Mouse (Mus musculus) cerebellum, postnatal 10 days (tissue): ENCODE results near the gene Gcnt4.
"Not testable (repeated sequence)": the region's sequence is repeated elsewhere in the genome, so short reads cannot be mapped to it uniquely, and the experiment has no call there.

Experiments used
- DNase-seq, 2 experiments: peaks; one replicate each; pipeline ENCODE4 v3.0.0; 2021; ENCODE audit warnings: mixed read lengths in 2 of 2

Gcnt4 gene

DNA sequence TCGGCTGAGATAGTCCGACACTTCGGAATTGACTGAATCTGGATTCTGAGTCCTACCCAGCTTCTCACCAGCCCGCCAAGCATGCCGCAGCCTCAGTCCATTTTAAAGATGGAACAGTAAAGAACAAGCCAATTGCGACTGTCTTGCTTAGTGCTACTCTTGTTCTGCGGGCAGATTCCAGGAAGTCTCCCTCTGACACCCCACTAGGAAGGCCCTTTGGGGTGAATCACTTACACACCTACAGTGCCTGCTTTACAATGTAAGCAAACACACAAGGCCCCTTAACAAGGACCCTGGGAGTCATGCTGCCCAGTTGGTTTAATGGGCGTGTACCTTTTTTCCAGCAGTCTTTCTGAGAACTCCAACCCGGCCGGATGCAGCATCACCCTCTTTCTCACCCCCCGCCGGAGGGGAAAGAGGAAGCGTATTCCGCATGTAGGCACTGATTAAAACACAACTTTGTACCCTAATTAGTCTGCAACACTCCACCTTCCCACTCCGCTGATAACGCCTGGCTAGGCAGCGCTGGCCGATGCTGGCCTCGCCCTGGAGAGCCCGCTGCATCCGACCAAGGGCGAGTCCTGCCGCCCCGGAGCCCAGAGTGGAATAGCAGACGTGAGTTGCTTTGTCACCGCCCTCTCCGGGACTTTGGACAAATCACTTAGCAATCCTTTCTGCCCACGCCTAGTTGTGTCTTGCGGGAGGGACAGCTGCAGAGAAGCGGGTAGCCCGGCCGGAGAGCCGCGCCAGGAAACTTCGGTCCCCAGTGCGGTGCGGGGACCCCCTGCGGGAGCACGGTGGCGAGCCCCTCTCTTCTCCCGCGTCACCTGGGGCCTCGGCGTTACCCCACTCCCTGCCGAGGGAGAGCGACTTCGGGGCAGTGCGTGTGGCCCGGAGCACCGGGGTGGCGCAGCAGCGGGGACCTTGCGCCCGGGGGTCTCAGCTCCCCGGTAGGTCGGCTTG lies at the start of gene Gcnt4:
TSS of gene Gcnt4 (plus strand) at position 691 of the 963 bp plus-strand sequence.
- peak; percentile 32 to 38 for DNase-seq

DNA sequence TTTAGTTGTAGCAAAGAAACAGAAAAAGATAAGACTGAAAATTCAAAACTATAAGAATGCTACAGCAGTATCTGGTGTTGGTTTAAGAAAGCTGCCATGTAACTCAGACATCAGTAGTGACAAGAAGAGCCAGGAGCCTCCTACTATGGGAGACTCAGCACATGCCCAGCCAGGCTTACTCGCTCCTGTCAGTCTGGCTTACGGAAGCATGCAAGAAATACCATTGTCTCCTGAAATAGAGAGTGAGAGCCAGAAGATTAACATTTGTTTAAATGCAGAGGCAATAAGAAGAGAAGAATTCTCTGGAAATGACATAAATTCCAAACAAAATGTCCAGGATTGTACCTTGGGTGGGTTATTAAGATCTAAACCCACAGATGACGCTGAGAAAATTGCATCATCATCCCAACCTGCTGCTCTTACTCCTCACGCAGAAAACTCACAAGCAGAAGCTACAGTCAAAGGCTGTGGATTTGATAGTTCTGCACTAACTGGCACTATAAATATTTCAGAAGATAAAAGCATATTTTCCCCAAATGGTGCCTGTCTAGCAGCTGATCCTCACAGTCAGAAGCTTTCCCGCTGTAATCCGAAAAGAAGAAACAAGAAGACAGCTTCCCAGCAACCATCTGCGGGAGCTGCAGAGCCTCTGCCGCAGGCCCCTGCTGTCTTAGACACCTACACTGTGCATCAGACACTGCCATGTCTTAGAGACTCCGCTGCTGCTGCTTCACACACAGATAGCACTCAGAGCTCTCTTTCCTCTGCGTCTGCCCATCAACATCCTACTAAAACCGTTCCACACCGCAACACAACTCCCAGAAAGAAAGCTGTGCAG lies 46.0 kb upstream of the Gcnt4 start:
- DNase-seq = no peak

DNA sequence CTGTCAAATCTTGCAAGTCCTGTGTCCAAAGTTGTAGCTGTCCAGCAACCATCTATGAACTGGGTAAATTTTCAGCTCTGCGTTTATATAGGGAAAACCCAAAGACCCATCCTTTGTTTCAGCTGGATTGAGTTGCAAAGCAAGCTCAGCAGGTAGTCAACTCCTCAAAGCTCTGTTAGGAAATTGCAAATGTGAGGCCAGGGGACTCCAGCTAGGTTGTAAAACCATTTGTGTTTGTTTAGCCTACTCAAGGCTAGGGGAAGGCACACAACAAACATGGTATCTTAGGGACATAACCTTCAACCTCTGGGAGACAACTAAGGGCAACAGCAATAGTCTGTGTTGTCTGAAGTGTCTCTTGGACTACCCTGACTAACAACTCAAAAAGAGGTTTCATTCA lies 40.0 kb upstream of the Gcnt4 start:
- no peak for DNase-seq

DNA sequence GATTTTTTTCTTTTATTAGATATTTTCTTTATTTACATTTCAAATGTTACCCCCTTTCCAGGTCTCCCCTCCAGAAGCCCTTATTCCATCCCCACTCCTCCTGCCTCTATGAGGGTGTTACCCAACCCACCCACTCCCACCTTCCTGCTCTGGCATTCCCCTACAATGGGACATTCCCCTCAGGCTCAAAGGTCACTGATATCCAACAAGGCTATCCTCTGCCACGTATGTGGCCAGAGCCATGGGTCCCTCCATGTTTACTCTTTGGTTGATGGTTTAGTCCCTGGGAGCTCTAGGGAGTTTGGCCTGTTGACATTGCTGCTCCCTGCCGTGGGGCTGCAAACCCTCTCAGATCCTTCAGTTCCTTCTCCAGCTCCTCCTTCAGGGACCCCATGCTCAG lies 34.5 kb upstream of the Gcnt4 start:
- no peak for DNase-seq

DNA sequence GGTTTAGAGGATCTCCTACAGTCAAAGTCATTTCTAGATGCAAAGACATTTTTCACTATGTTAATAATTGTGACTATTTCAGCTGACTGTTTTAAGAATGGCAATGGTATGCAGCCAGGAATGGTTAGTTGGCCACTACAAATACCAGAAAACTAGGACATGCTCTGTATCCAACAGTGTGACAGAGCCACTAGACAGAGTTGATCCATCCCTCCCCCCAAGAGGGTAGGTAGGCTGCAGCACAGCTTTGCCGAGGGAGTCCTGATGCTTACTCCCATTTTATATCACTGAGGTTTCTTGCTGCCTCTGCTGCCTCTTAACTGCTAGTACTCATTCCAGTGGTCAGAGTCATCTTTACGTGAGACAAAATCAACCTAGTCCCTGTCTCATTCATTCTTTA lies 29.3 kb upstream of the Gcnt4 start:
- no peak for DNase-seq

DNA sequence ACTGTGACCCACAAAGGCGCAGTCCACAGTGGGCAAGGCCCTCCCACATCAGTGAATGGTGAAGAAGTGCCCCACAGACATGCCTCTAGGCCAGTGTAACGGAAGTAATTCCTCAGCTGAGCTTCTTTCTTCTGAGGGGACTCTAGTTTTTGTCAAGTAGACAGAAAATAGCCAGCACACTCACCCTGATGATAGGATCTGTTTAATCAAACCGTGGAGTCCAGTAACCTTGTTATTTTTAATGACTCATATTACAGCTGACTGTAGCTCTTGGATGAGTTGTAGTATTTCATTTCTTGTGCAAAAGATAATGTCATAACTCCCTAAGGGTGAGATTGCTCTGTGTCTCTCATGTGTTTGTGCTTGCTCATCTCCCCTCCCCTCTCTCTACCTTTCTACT lies 17.8 kb upstream of the Gcnt4 start:
- DNase-seq = no peak

DNA sequence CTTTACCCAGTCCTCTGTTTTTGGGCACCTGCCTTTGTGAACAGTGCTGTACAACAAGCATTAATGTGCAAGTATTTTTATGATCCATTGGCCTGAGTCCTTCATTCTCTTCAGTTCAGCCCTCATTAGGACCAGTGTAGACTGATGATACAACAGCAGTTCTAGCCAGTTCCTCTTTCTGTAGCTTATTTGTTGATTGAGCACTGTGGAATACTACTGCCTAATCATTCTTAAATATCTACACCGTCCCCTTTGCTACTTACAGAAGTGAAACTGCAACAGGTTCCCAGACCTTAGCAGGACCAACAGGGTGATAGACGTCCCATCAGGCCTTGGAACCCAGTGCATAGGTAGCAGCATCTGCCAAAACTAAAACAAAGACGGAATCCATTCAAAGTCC lies 13.3 kb upstream of the Gcnt4 start:
- no peak for DNase-seq

DNA sequence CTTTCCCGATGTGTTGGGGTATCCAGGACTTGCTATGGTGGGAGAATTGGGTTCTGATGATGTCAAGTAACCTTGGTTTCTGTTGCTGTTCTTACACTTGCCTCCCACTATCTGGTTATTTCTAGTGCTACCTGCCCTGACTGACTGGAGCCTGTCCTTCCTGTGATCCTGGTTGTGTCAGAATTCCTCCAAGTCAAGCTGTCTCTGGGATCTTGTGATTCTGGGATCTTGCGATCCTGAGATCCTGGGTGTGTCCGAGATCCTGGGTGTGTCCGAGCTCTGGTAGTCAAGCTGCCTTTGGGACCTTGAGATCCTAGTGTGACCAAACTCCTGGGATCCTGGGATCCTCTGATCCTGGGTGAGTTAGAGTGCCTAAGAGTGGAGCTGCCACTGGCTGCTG lies 1.4 kb upstream of the Gcnt4 start:
- not testable (repeated sequence) for DNase-seq

DNA sequence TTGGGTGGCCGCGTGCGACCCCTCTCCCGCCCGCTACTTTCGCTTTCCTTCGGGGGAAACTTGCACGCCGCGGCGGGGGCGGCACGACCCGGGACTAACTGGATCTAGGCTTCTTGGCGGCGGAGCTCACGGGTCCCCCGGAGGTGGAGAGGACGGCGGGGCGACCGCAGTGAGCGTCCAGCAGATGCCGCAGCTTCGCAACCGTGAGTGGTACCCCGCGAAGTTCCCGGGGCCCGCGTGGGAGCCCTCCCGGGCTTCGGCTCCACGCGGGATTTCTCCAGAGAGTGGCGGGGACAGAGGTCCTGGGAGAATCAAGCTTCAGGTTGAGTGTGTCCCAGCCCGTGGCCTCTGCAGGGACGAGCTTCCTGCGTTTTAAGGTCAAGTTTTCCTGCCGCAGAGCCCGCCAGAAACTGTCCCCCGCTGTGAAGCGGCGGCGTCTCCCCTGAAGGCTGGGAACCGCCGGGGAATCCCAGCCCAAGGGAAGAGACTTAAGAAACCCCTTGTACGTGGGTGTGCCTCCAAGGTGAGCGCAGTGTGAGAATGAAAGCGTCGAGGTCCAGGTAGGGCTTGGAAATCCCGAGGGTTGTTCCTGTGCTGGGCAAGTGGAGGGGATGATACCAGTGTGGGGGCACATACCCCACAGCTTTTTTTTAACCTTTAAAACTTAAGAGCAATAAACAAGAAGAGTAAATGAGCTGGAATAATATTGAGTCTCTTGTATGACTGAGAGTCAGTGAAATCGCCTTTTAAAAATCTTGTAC lies 676 bp downstream of the Gcnt4 start:
- peak; percentile 28 for DNase-seq

DNA sequence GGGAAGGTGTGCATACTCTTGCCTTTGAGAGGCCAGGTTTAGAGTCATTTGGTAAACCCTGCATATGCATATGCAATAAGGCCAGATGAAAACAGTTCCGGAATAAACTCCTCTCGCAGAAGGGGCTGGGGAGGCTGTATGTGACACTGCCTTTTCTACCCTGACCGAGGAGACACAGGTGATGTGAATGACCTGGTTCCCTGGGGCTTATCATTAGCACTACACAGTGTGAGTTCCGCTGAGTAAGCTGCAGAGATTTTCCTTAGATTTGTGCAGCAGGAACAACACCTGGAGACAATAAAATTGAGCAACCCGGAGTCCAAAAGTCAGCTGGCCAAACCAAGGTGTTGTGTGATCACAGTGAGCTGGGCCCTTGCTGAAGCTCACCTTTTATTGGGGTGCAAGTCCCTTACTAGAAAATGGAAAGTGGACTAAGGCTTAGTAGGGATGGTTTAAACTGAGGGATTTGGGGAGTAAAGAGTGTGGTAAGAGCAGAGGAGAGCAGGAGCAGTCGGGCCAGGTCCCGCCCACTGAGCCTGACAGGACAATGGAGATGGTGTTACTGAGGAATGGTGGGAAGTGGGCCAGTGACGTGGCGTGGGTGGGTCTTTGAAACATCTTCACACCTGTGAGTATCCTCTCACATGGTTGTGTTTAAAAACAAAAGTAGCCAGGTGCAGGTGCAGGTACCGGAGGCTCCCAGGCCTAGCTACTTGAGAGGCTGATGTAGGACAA lies 1.7 kb downstream of the Gcnt4 start:
- DNase-seq = no peak

DNA sequence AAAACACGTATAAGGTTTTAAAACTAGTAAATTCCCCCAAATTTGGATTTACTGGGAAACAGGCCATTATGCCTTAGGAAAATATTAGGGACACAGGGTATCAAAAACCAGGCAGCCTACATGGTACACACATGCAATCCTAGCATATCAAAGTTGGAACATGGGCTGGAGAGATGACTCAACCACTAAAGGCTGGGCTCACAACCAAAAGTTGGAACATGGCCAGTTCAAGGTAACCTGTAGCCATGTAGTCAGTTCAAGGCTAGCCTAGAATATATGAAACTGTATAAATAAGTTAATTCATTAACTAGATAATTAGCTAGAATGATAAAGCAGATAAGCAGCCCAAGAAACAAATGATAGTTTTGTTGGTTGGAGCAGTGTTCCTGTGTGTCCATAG lies 3.3 kb downstream of the Gcnt4 start:
- no peak for DNase-seq

DNA sequence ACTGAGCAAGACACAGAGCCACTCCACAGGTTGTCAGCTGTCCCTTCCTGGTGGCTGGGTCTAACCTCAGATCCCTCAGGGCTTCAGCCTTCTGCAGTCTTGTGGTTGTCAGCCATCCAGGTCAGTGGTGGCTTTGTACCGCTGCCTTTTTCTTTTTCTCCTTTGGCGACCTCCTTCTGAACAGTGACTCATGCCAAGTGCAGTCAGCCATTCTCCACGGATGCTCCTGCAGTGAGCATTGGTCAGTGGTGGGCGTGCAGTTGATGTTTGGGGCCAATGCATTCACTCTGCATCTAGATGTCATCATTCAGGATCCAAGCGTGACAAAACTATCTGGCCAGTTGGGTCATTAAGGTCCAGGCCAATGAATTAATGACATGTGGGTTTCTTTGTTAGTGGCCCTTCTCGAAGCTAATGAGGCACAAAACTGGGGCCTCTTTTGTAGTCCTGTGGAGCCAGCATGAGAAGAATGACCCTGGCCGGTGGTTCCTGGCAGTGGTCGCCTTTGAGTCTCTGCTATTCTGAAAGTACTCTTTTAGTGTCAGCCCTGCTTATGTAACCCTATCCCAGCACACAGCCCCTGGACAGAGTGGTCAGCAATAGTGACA lies 4.0 kb downstream of the Gcnt4 start:
- DNase-seq = peak in 1 of 2 experiments; percentile 23

DNA sequence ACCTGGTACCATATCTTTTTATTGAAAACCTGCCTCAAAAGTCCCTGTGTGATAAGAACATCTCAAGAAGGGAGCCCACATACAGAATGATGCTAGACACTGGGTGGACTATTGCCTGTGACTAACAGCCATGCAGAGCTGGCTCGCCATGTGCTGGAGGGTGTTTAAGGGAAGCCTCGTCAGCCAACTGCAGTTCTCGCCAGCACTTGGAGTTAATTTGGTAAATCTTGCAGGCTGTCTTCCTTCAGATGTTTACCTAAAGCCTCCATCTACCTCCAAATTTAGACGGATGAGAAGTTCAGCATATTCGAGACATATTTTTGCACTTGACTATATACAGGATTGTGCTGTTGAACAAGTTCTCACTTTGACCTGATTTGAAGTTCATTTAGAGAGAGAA lies 8.3 kb downstream of the Gcnt4 start:
- DNase-seq = no peak

DNA sequence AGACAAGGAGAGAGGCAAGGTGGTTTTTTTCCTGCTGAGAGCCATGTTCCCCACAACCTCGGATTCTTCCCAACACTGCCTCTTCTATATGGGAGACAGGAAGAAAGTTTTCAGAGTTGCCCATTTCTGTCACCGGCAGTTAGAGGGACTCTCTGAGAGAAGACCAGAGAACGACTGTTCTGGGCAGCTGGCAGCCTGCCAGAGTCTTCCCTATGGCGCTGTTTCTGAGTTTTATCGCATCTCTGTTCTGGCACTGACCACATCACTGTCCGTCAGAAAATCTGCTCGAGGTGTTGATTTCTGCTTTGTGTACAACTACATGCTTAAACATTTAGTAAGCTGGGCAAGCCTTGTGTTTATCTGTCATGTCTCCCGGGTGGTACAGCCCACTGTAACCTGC lies 8.9 kb downstream of the Gcnt4 start:
- peak; percentile 47 to 63 for DNase-seq

DNA sequence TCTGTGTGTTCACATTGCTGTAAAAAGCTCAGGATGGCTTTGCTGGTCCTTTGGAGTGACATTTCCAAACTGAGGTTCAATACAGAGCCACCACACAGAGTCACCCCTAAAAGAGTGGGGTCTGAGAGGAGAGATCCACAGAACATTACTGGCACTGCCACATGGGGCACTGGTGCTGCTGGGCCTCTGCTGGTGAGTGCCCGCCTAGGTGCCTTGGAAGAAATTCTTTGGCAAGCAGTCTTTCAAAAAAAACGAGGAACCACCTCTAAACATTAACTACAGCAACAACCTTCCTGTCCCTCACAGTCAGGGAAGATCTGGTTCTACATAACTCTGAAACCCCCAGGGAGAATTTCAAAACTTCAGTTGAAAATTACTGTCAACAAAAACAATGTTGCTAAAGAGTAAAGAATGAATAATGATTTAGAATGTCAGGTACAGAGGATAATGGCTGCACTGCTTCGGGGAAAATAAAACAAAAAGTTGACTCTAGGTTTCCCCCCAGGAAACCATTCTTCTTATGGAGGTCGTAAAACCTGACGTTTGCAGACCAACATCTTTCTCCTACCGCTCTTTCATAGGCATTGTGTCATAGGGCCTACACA lies 11.8 kb downstream of the Gcnt4 start:
- no peak for DNase-seq

DNA sequence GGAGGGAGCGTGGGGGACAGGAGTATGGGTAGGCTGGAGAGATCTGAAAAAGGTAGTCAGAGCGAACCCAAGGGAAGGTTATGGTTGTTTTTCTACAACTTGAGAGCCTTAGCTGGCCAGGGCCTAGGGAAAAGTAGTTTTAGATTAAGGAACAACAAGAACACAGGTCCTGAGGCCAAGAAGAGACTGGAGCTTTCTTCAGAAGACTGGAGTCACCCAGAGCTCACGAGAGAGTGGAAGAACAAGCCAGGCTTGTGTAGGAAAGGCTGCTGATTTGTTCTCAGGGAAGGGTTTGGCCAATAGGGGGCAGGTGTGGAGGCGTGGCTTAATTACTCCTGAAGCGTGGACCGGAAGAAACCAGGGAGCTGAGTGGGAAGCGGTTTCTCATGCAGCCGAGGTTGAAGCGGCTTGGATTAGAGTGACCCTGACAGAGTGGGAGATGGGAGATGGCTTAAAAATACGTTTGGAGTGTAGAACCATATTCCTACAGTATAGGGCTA lies 12.6 kb downstream of the Gcnt4 start:
- DNase-seq = no peak

DNA sequence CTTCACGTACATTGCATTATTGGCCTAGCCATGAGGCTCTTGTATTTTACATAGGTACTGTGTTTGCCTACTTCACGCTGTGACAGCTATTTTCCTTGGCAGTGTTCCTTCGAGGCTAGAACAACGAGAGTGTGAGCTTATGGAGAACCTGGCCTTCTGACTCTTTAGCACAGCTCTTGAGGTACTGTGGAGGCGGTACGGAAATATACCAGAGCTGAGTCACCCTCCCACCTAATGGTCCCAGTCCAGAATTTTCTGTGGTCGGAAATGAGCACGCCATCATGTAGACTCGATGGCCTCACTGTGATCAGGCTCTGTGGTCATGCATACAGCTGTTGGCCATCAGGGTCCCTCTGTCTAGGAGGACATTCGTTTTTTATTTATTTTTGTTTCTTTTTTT lies 15.2 kb downstream of the Gcnt4 start:
- DNase-seq = no peak

DNA sequence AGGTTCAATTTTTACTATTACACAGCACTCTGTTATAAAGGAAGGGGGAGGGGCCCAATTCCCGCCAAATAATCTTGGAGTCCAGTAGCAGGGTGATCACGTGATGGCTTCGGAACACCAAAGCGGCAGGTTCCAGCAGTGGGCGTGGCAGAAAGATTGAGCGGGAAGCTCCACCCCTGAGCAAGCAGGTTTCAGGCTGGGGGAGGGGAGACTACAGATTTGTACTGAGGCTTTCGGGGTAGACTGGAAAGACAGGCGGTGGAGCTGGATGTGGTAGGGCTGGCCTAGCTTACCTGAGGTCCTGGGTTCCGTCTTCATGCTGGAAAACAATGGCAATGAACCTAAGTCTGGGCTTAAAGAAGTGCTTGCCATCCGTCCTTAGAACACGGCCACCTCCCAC lies 17.0 kb downstream of the Gcnt4 start:
- not testable (repeated sequence) for DNase-seq

DNA sequence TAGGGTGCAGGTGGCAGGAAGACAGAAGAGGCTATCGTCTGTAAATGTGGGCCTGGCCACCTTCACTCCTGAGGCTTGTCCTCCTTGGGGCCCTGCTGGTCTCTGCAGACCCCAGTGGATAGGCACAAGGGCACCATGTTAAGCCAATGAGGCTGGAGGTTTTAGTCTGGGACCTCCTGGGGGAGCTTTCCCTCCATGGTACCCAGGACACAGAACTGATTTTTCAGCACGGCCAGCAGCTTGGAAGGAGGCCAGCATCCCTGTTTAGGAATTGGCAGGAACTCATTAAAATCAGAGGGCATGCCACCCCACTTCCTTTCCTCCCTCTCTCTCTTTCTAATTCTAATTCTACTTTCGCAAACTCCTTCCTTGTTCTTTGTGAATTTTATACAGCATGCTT lies 19.1 kb downstream of the Gcnt4 start:
- peak; percentile 55 to 66 for DNase-seq

DNA sequence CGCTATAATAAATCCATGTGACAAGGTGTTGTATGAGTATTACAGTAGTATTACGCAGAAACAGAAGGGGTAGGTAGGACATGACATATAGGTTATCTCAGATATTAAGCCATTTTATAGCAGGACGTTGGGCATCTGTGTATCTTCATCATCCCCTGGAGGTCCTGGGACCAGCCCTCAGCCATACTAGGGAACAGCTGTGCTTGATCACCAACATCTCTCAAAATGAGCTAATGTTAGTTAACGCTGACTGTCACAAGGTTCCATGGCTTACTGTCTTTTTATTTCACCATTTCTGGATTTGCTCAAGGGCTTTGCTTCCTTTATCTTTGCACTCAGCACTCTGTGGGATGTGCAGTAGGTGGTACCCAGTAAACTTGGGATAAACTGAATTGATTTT lies 21.3 kb downstream of the Gcnt4 start:
- DNase-seq = no peak

DNA sequence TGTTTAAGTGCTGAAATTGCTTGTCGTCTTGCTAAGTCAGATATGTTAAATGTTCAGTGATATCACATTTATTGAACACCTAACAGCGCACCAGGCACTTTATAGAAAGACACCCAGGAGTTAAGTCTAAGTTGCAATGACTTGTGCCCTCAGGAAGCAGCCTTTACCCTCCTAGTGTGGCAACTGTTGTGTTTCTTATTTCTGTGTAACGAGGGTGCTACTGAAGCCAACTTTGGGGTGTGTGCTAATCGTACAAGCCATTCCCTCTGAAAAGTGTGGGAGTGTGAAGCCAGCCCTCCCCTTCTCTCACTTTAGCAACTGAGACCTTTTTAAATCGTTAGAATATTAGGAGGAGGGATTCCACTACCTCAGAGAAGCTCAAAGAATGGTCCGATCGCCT lies 23.2 kb downstream of the Gcnt4 start:
- DNase-seq = no peak
